Mouse (Mus musculus) natural killer cell, adult 2 months (primary cell): ENCODE measurements around the gene Btaf1.
"Not testable (repeated sequence)": the region's sequence is repeated elsewhere in the genome, so short reads cannot be mapped to it uniquely, and the experiment has no call there.

Experiments used
- DNase-seq, 2 experiments: peaks; one replicate each; pipeline ENCODE4 v3.0.0; 2022; ENCODE audit warnings: low spot score in 2 of 2

Btaf1 gene

GRCm38 (mm10) chr19:36922015-36922414 lies 3.9 kb upstream of the Btaf1 start:
- DNase-seq = no peak

- DNase-seq = no peak
These were observed 2.9 kb upstream of the Btaf1 start for GRCm38 (mm10) chr19:36922936-36923335.

- no peak for DNase-seq
These were observed 816 bp downstream of the Btaf1 start for GRCm38 (mm10) chr19:36926553-36927236.

- DNase-seq = no peak
These were observed 2.0 kb downstream of the Btaf1 start for GRCm38 (mm10) chr19:36927800-36928361.

DNA sequence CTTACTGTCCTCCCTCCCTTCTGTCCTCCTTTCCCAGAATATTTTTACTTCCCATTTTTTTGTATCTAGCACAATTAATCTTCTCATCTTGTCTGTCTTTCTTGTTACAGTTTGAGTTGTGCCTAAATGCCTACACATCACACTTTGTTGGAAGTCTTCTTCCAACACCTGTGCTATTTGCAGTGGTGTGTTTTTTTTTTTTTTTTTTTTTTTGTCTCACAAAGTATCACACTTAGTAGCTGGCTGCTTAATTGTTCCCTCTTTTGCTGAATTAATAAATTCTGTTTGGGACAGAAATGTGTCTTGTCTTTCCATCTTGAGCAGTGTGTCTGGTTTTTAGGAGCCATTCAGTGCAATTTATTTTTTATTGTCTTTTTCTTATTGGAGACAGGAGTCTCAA lies 3.9 kb downstream of the Btaf1 start:
- DNase-seq = no peak

DNA sequence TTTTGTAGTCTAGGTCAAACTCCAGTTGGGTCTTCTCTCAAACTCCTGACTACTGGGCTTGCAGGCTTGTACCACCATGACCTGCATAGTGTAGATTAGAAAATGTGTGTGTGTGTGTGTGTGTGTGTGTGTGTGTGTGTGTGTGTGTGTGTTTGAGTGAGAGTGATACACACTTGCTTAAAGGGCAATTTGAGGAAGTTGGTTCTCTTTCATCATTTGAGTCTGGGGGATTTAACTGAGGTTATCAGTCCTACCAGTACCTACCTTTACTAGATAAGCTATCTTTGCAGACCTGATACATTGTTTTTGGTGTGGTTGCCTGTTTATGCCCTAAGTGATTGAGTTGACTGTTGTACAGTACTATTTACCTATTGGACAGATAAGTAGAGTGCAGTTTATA lies 6.2 kb downstream of the Btaf1 start:
- no peak for DNase-seq

GRCm38 (mm10) chr19:36932613-36933012 lies 6.7 kb downstream of the Btaf1 start:
- peak in 1 of 2 experiments; percentile 30 for DNase-seq

- DNase-seq = no peak
These were observed 10.4 kb downstream of the Btaf1 start for GRCm38 (mm10) chr19:36936285-36936684.

DNA sequence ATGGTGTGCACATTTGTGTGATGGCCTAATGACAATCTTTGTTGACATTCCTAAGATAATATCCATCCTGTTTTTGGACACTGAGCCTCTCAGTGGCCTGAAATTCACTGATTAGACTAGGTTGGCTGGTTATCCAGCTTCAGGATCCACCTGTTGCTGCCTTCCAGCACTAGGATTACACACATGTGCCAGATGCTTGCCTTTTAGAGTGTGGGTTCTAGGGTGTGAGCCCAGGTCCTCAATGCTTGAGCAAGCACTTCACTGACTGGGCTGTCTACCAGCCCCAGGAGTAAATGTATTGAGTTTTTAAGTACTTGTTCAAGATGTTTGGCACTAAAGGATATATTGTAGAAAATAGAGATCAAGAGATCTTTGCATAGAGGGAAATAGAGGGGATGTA lies 12.1 kb downstream of the Btaf1 start:
- DNase-seq = no peak

- no peak for DNase-seq
These were observed 14.2 kb downstream of the Btaf1 start for GRCm38 (mm10) chr19:36940064-36940463.

DNA sequence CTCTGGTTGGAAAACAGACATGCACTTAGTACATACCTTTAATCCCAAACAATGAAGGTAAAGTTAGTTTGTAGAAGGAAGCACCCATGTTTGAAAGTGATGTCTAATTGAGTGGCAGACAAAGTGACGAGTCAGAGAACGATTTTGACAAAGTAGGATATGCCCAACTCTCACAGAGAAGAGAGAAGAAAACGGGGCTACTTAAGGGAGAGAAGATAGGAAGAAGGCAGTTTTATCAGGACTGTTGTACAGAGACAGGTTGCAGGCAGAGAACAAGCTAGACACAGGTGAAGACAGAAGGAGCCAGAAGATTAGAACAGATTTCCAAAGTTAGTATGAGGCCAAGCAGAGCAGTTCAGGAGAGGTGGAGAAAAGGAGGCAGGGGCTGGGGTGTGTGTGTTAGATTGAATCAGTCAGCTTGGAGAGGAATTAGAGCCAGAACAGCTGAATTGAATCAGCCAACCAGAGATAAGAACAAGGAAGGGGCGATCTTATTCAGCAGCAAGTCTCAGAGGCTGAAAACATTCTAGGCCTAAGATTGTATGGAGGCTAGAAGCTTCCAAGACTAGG lies 27.8 kb downstream of the Btaf1 start:
- no peak for DNase-seq

- no peak for DNase-seq
These were observed 32.5 kb downstream of the Btaf1 start for GRCm38 (mm10) chr19:36958331-36958730.

DNA sequence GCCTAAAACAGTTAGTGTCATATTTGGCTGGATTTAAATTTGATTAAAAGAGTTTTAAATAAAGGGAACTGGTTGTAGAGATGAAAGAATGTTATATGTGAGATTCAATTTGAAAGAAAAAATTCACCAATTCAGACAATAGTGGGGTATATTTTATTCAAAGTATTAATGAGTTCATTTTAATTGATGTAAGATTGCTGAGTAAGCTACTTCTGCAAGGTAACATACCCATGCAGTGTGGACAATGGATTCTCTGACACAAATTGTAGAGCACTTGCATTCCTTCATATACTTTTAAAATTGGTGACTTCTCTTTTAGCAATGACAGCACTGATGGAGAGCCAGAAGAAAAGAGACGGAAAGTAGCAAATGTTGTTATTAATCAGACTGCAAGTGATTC lies 35.4 kb downstream of the Btaf1 start:
- DNase-seq = no peak

DNA sequence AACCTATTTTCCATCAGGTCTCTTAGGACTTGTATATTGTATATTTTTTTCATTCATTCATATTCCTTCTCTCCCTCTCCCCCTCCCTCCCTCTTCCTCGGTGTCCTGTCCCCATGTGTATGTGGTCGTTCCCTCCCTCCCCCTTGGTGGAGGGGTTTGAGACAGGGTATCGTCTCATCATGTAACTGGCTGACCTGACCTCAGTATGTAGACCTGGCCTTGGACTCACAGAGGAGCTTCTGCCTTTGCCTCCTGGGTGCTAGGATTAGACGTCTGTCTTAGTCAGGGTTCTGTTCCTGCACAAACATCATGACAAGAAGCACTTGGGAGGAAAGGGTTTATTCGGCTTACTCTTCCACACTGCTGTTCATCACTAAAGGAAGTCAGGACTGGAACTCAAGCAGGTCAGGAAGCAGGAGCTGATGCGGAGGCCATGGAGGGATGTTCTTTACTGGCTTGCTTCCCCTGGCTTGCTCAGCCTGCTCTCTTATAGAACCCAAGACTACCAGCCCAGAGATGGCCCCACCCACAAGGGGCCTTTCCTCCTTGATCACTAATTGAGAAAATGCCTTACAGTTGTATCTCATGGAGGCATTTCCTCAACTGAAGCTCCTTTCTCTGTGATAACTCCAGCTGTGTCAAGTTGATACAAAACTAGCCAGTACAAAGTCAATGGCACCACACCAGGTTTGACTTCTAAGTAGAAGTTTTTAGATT lies 36.8 kb downstream of the Btaf1 start:
- DNase-seq = not testable (repeated sequence)

DNA sequence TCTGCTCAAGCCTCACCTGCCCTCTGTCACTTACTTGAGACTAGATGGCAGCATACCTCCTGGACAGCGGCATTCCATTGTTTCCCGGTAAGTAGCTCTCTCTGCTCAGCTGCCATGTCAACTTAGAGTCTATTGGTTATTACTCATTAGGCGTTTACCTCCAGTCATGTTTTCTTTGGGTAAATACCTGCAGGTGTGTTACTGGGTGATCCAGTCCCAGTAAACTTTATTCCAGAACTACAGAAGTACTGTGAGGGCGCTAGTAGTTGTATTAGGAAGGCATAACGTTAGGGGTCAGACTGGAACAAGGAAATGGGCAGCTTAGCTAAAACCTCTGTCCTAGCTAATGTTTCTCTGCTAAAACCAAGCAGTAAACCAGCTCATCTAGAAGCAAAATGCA lies 78.7 kb downstream of the Btaf1 start:
- no peak for DNase-seq

GRCm38 (mm10) chr19:37009878-37010281 lies 84.0 kb downstream of the Btaf1 start:
- DNase-seq = no peak

- DNase-seq = no peak
These were observed 87.6 kb downstream of the Btaf1 start for GRCm38 (mm10) chr19:37013461-37013860.

DNA sequence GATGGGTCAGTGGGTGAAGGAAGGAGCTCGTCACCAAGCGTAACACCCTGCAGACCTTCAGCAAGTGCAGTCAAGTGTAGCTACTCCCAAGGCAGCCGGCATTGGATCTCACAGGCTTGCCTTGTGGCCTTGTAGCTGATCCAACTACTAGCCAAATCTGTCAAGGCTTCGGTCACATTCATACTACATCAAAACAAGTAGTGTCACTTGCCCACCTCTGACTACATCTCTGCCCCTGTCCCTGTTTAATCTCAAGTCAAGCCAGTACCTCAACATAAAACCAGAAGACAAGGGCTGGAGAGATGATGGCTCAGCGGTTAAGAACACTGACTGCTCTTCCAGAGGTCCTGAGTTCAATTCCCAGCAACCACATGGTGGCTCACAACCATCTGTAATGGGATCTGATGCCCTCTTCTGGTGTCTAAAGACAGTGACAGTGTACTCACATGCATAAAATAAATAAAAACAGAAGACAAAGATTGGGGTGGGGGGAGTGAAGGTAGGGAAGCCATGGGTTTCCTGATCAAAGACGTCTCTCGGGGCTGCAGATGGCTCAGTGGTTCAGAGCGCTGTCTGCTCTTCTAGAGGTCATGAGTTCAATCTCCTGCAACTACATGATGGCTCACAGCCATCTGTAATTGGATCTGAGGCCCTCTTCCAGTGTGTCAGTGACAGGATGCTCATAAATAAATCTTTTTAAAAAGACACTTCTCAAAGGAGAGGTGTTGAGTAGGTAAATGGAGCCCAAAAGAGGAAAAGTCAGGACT lies 88.5 kb downstream of the Btaf1 start:
- no peak for DNase-seq

- no peak for DNase-seq
These were observed 91.0 kb downstream of the Btaf1 start for GRCm38 (mm10) chr19:37016890-37017289.

- DNase-seq = peak; percentile 28 to 52
These were observed 92.5 kb downstream of the Btaf1 start for GRCm38 (mm10) chr19:37018411-37018810.

DNA sequence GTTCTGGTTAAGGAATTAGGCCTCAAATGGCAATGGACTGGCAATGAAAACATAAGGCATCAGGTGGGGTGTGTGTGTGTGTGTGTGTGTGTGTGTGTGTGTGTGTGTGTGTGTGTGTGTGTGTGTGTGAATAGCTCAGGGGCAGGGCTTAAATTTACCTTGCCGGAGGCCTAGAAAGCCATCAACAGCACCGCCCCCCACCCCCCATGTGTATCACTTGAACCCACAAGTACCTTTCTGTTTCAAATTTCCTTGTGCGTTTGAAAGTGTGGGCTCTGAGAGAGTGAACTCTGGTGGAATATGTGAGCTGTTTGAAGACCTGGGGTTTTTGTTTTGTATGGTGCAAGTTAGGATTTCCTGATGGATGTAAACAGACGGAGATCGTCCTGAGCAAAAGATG lies 93.1 kb downstream of the Btaf1 start:
- DNase-seq = no peak

DNA sequence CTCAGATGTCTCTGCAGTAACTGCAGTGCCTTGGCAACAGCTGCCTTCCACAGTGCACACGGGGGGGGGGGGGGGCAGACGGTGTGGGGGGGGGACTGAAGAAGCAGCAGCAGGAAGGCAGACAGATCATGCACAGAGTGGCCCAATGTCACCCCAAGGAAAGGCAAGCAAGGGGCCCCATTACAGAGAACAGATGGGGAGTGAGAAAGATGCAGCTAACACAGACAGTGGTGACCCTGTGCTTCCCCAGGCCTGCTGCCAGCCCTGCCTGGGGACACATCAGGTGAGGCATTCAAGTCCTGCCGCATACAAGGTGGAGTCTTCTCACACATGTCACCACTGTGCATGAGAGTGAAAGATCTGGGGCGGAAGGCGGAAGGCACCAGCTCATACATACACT lies 94.7 kb downstream of the Btaf1 start:
- no peak for DNase-seq
